Mouse (Mus musculus): ENCODE data around the gene Pa2g4.

Pa2g4 gene

GRCm38 (mm10) chr10:128508260-128508659 is 57.5 kb downstream of the Pa2g4 start:
- intact Hi-C loops (cut with DNase I) = no loop called here

Small RNA genes within 50 kb of the gene (microRNA-seq; reads per million reads assigned to microRNA genes)
- 0 reads per million in 2 experiments for gene Gm47275
- gene Mir6916 = 0.12 to 0.46 reads per million in 2 experiments
- gene Mir6917 = 0 to 0.12 reads per million in 2 experiments

All from adrenal gland (tissue).